Mouse (Mus musculus) right cerebral cortex, postnatal 14 days (tissue): ENCODE measurements at regions not wholly inside any gene's neighbourhood (a gene's known extent, or its start where the extent isn't known, plus 50 kb on each side); places are given as distances from the start of the nearest gene placed in this dataset.

ENCODE experiments used
- DNase-seq: peaks from one replicate; pipeline ENCODE4 v3.0.0; 2022

GRCm38 (mm10) chr1:154120693-154121092 is 80.3 kb upstream of the Zfp648 start:
- peak; percentile 54 for DNase-seq

DNA sequence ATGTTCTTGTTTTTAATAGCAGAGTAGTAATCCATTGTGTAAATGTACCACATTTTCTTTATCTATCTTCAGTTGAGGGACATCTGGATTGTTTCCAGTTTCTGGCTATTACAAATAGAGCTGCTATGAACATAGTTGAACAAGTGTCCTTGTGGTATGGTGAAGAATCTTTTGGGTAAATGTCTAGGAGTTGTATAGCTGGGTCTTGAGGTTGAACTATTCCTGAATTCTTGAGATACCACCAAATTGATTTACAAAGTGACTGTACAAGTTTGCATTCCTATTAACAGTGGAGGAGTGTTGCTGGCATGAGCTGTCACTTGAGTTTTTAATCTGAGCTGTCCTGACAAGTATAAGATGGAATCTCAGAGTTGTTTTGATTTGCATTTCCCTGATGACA is 76.0 kb upstream of the Zfp648 start:
- DNase-seq = no peak

DNA sequence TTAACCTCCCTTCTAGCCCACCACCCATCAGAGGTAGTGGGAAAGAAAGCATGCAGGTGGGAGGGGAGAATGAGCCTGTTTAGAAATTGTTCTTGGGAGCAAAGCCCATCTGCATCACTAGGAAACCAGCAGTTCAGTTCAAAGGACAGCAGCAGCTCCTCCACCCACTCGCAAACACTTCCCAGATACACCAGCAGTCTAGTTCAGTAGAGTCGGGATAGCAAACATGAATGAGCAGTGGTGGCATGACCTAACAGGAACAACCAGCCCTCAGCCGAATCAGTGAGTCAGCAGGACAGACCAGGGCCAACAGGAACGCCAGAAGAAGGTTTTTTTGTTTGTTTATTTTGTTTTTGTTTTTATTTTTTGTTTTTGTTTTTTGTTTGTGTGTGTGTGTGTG is 74.5 kb upstream of the Zfp648 start:
- DNase-seq = no peak

GRCm38 (mm10) chr1:154139488-154139887 is 61.5 kb upstream of the Zfp648 start:
- DNase-seq = no peak

GRCm38 (mm10) chr1:154143691-154144090 is 57.3 kb upstream of the Zfp648 start:
- DNase-seq = no peak

- no peak for DNase-seq
Observed at GRCm38 (mm10) chr1:154147001-154147571, 53.9 kb upstream of the Zfp648 start.

- DNase-seq = no peak
Observed at GRCm38 (mm10) chr1:154148948-154149347, 52.0 kb upstream of the Zfp648 start.

- DNase-seq = no peak
Observed at GRCm38 (mm10) chr1:154149431-154150143, 51.4 kb upstream of the Zfp648 start.

- peak; percentile 79 for DNase-seq
Observed at GRCm38 (mm10) chr1:154150167-154150851, 50.7 kb upstream of the Zfp648 start.
